Mouse (Mus musculus) induced T-regulatory cell, adult 2 months (primary cell): ENCODE results near the gene Izumo1.

Experiments used
- DNase-seq: peaks from one replicate; pipeline ENCODE4 v3.0.0-alpha.2; 2012; ENCODE audit warnings: low read depth

The Izumo1 gene

GRCm38 (mm10) chr7:45621443-45621842, at the start of gene Izumo1:
Gene Izumo1, plus strand, starts transcription at chr7:45621811.
- peak; percentile 59 for DNase-seq

DNA sequence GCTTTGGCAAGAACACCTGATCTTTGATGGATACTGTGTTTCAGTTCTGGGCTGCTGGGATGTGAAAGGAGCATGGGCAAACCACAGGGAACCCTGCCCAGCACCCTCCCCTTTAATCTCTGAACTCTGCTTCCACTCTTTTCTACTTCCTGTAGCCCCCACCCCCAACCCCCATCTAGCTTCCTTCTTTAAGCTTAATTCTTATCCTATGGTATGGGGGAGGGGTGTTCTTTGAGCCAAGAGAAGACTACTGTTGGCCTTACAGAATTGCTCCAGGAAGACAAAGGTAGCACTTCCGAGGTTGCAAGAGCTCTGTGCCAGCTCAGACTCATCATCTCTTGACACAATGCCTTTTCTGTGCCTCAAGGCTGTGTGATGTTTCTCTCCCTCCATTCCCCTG, 49.6 kb upstream of the Izumo1 start:
- DNase-seq, result peak; percentile 35

GRCm38 (mm10) chr7:45573954-45574353, 47.7 kb upstream of the Izumo1 start:
- peak; percentile 70 for DNase-seq

DNA sequence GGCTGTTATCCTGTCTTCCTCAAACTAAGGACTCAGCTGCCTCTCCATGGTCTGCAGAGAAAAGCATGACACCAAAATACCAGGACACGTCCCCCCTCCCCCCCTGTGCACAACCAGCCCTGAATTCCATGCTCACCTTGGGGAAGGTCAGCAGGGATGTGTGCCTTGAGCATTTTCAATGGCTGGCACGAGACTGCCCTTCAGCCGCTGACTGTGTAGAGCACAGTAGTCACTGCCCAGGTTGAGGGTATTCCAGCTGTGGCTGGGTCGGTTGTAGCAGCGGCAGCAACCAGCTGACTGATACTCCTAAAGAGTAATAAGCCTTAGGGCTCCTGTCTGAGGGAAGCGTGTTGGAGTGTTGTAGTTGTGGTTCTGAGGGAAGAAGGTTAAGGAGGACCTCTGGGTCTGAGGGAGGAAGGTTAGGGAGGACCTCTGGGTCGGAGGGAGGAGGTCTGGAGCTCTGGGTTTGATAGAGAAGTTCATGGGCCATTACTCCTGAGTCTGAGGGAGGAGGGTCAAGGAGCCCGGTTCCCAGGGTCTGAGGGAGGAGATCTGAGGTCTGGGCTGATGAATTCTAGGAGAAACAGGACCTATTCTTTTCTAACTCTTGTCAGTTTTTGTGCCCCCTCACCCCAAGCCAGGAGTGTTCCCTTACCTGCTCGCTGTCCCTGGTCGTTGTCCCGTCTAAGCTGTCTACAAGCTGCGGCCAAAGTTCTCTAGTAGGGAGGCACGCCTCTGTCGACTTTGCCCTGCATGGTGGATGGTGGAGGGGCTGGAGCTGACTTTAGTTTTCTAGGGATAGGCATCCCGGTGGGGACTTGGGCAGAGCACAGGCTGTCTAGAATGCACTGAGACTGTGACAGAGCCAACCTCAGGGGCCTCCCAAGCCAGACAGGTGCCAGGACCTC, 46.9 kb upstream of the Izumo1 start:
- no peak for DNase-seq

- DNase-seq, result no peak
Measured at GRCm38 (mm10) chr7:45585923-45586322, 35.7 kb upstream of the Izumo1 start.

GRCm38 (mm10) chr7:45587631-45588592, 33.7 kb upstream of the Izumo1 start:
- DNase-seq, result no peak

DNA sequence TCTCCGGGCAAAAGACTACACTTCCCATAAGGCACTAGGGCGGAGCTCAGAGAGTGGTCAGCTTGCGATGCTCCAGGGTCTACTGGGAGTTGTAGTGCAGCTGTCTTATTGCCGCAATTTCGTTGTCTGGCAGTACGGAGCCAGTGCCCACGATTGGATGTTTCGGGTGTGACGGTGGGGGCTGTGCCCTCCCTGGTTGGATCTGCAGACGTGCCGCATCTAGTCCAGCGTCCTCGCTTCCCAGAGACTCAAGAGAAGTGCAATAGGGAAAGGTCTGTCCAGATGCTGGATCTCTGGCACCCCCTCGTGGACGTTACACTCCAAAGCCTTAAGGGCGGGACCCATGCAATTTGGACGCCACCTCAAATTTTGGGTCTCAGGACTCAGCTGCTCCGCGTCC, 32.4 kb upstream of the Izumo1 start:
- DNase-seq, result peak; percentile 91

DNA sequence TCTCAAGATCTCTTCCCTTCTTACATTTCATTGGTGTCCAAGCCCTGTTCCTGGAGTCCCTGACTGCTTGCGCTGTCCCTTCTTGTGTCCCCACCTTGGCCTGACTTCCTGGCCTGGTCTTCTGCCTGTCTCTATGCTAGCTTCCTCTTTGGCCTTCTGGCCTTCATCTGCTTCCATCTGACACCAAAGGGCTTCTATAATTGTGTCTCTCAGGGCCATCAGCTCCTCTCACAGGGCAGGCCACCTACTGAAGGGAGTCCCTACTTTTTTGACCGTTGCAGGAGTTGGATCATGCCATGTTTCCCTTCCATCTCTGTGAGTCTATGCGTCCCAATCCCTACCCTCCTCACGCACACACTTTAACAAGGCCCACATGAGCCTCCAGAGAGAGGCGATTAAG, 31.7 kb upstream of the Izumo1 start:
- DNase-seq, result peak; percentile 10

- peak; percentile 67 for DNase-seq
Measured at GRCm38 (mm10) chr7:45590874-45591273, 30.7 kb upstream of the Izumo1 start.

DNA sequence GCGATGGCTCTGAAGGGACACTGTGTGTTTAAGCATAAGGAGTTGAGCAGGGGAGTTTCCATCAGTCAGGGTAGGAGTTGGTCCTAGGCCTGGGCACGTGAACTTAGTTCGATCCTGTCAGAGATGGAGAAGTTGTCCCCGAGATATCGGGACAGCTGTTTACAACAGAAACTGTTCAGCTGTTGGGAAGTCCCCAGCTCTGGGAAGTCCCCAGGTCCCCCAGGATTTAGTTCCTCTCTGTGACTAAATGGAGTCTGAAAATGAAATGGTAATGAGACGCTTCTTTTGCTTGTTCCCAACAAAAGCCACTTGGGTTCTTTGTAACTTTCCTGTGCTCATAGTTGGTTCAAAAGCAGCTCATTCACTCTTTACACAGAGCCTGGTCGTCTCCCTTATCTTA, 29.7 kb upstream of the Izumo1 start:
- peak; percentile 87 for DNase-seq

- DNase-seq, result peak; percentile 90
Measured at GRCm38 (mm10) chr7:45593118-45593815, 28.3 kb upstream of the Izumo1 start.

DNA sequence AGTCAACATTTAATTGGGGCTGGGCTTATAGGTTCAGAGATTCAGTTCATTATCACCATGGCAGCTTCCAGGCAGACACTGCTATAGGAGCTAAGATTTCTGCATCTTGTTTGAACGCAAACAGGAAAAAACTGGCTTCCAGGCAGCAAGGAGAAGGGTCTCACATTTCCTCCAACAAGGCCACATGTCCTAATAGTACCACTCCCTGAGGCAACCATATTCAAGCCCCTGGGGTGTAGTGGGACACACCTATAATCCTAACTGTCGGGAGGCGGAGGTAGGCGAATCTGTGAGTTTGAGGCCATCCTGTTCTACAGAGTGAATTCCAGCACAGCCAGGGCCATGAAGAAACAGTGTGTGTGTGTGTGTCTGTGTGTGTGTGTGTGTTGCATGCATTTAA, 26.4 kb upstream of the Izumo1 start:
- DNase-seq, result no peak

GRCm38 (mm10) chr7:45596107-45596506, 25.5 kb upstream of the Izumo1 start:
- no peak for DNase-seq

DNA sequence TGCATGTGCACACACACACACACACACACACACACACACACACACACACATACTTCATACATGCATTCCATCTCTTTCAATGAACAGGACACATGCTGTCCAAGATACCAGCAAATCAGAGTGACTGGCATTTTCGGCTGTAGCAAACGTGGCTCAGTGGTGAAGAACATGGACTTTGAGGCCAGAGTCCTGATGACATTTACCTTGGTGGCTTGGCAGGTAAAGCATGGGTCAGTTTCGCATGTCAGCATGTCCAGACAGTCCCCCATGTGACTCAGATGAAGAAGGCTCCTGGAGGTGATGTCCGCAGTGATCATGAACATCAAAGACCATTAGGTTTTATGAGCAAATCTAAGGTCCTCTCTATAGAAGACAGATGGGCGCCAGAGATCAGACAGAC, 24.6 kb upstream of the Izumo1 start:
- DNase-seq, result no peak

DNA sequence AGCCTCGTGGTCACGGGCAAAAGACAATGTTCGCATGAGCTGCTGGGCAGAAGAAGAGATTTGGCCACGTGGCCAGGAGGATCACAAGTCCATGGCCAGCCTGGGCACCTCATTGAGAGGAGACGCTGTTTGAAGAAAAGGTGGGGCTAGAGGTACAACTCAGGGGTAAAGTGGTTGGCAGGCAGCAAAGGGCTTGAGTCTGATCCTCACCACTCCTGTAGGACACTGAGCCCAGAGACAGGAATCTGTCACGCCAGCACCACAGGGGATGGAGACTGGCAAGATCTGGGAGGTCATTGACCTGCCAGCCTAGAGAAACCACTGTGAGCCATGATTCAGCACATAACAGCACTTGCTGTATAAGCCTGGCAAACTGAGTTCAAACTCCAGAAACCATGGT, 24.1 kb upstream of the Izumo1 start:
- DNase-seq, result no peak

DNA sequence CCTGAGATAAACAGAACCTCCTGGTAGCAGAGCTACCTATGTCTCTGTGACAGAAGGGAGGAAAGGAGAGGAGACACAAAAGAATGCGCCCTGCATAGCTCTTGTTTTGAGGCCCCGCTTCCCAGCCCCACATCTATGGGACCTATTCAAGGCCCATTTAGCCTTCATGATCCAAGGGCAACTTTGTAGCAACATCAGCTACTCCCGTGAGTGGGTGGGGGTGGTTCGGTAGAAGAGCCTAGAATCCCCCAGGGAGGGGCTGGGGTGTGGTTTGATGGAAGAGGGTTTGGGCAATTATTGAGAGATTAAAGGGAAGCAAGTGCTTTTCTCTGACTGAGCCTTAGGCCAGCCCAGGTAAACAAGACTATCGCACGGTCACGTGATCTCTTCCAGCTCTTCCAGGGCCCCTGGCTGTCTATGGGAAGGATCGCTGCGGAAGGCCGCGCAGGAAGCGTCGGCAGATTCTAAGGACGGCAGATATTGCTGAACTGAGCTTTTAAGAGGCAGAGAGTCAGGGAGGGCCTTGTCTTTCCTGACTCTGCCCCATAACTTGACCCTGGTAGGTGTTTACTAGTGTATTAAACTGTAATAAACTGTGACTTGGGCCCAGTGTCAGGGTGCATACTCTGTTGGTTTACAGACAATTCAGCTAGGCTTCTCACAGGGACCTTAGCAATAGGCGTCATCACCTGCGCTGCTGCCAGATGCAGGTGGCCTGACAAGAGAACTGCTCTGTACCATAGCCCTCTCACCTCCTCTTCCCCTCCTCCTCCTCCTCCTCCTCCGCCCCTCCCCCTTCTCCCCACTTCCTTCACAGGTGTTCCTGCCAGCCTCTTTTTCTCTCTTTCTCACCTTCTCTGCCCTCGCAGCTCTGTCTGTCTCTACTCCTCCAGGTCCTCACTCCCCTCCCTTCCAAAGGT, 22.4 kb upstream of the Izumo1 start:
- DNase-seq, result no peak

- DNase-seq, result no peak
Measured at GRCm38 (mm10) chr7:45605704-45606289, 15.8 kb upstream of the Izumo1 start.

GRCm38 (mm10) chr7:45609511-45609910, 12.1 kb upstream of the Izumo1 start:
- DNase-seq, result no peak

- no peak for DNase-seq
Measured at GRCm38 (mm10) chr7:45616277-45616676, 5.3 kb upstream of the Izumo1 start.

DNA sequence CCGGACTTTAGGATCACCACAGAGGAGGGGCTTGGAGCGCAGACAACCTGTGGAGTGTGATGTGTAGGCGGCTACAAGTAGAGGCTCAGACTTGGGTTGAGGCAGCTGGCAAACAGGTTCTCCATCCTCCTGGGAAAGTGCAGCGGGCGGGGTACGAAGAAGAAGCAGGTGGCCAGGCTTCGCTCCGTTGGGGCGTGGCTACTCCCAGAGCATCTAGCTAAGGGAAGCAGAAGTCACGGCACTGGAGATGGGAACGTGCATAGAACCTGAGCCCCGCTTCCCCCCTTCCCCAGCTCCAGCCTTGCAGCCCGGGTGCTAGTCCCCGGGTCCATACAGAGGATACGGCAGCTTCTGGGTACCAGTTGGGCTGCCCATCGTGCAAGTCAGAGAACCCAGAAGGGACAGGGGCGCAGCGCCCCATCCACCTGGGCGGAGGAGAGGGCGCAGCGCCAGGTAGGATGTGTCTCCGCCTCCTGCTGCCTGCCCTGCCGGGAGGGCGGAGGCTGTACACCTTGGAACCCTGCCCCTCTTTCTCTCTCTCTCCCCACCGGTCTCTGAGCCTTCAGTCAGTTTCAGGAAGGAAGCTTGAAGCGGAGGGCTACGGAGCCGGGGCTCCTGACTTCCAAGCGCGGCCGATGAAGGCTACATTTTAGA, 4.4 kb upstream of the Izumo1 start, which contains the start of gene Fut1:
TSS of gene Fut1 (plus strand) at position 248 of the 654 bp plus-strand sequence.
- no peak for DNase-seq
